Comparison of ENCODE assay signal across 26 mouse cellular contexts in genomic region chr11:33870246-33870645, GRCm38 (mm10).
"Had no signal": no experiment of that assay in that cellular context is flagged by ENCODE, and none has a peak within 500 bp of the region (broad histone marks: within the 10 kb centered on the region; RNA-seq: fewer than 3 reads in every experiment).

No protein-coding gene starts in this region.

- H3K9me3 ChIP-seq: embryonic facial prominence, embryonic 10.5 days; embryonic facial prominence, embryonic 12.5 days; embryonic facial prominence, embryonic 13.5 days; embryonic facial prominence, embryonic 15.5 days; forebrain, embryonic 12.5 days; forebrain, embryonic 13.5 days; forebrain, embryonic 15.5 days had no signal

- ATAC-seq: forebrain, embryonic 13.5 days; forebrain, embryonic 14.5 days; forebrain, embryonic 15.5 days; forebrain, embryonic 16.5 days; forebrain, postnatal 0 days had no signal

- H3K36me3 ChIP-seq: embryonic facial prominence, embryonic 10.5 days; embryonic facial prominence, embryonic 12.5 days; embryonic facial prominence, embryonic 13.5 days; embryonic facial prominence, embryonic 15.5 days; forebrain, embryonic 10.5 days; forebrain, embryonic 12.5 days; forebrain, embryonic 15.5 days had no signal

- H3K27ac ChIP-seq: embryonic facial prominence, embryonic 10.5 days; embryonic facial prominence, embryonic 12.5 days; embryonic facial prominence, embryonic 13.5 days; embryonic facial prominence, embryonic 15.5 days; forebrain, embryonic 10.5 days; forebrain, embryonic 12.5 days; forebrain, embryonic 13.5 days; forebrain, embryonic 15.5 days; gastrocnemius, adult 2 months; heart, adult 2 months had no signal

- H3K9ac ChIP-seq: embryonic facial prominence, embryonic 12.5 days; embryonic facial prominence, embryonic 13.5 days; embryonic facial prominence, embryonic 15.5 days; forebrain, embryonic 12.5 days; forebrain, embryonic 13.5 days; forebrain, embryonic 15.5 days; forebrain, postnatal 0 days had no signal

- H3K27me3 ChIP-seq: embryonic facial prominence, embryonic 12.5 days; embryonic facial prominence, embryonic 13.5 days; embryonic facial prominence, embryonic 15.5 days; forebrain, embryonic 12.5 days; forebrain, embryonic 13.5 days; forebrain, embryonic 15.5 days had no signal

- DNase-seq: cerebellum, adult 9-10 months; cerebellum, adult 9-11 months; cerebellum, postnatal 10 days; cerebellum, postnatal 14 days; cerebellum, postnatal 25 days; cerebellum, postnatal 36 days; embryo, embryonic 11 days; forebrain, postnatal 0 days; gastrocnemius, adult 2 months; gastrocnemius, postnatal 10 days; gastrocnemius, postnatal 14 days; gastrocnemius, postnatal 25 days; gastrocnemius, postnatal 36 days; heart, adult 18-20 months; heart, adult 2 months had no signal

- H3K4me2 ChIP-seq: embryonic facial prominence, embryonic 12.5 days; embryonic facial prominence, embryonic 13.5 days; embryonic facial prominence, embryonic 15.5 days; forebrain, embryonic 12.5 days; forebrain, embryonic 13.5 days; forebrain, embryonic 15.5 days had no signal

- H3K4me3 ChIP-seq: embryonic facial prominence, embryonic 10.5 days; embryonic facial prominence, embryonic 12.5 days; embryonic facial prominence, embryonic 13.5 days; embryonic facial prominence, embryonic 15.5 days; erythroblast, embryonic 14.5 days; forebrain, embryonic 10.5 days; forebrain, embryonic 12.5 days; forebrain, embryonic 13.5 days; forebrain, embryonic 15.5 days; gastrocnemius, adult 2 months; heart, adult 2 months had no signal
